Mouse (Mus musculus) intestine, embryonic 14.5 days (tissue): ENCODE data around the gene Crocc2. TPM values are rescaled to one million over a fixed set of nuclear protein-coding genes. Genes with fewer than 3 reads are reported as not detected.

Experiments
- ATAC-seq: fragments of 200-750 bp; cut with Nextera tagmentation; replicated peaks from 2 replicates; pipeline ENCODE4 v1.8.0; 2017; ENCODE audit warnings: low read depth, moderate number of reproducible peaks, moderate TSS enrichment, moderate library complexity; ENCODE audit not compliant: low FRiP score, low TSS enrichment
- DNase-seq: peaks from one replicate; pipeline ENCODE4 v3.0.0-alpha.2; 2018; ENCODE audit warnings: low spot score
- H3K27ac ChIP-seq: fragments of 300-500 bp; sonication (generic); 2 replicates; pipeline ENCODE4 v1.5.1; 2014; ENCODE audit warnings: low read depth, mild to moderate bottlenecking, control low read depth
- H3K27me3 ChIP-seq: fragments of 300-500 bp; sonication (generic); replicated peaks from 2 replicates; pipeline ENCODE4 v1.6.1; 2014; ENCODE audit warnings: low read length, control low read depth; ENCODE audit not compliant: control insufficient read depth, insufficient read depth
- H3K36me3 ChIP-seq: fragments of 300-500 bp; sonication (generic); 2 replicates; pipeline ENCODE4 v1.6.1; 2014; ENCODE audit warnings: low read length, control low read depth; ENCODE audit not compliant: control insufficient read depth, insufficient read depth
- H3K4me1 ChIP-seq: fragments of 300-500 bp; sonication (generic); replicated peaks from 2 replicates; pipeline ENCODE4 v1.6.1; 2014; ENCODE audit warnings: low read length, control low read depth, mixed read lengths; ENCODE audit not compliant: control insufficient read depth, insufficient read depth
- H3K4me2 ChIP-seq: fragments of 300-500 bp; sonication (generic); 2 replicates; pipeline ENCODE4 v1.6.1; 2014; ENCODE audit warnings: low read length
- H3K4me3 ChIP-seq: fragments of 300-500 bp; sonication (generic); 2 replicates; pipeline ENCODE4 v1.5.1; 2014; ENCODE audit warnings: low read depth, low read length, control low read depth, mixed read lengths
- H3K9ac ChIP-seq: fragments of 300-500 bp; sonication (generic); 2 replicates; pipeline ENCODE4 v1.6.1; 2014; ENCODE audit warnings: mild to moderate bottlenecking, low read length
- H3K9me3 ChIP-seq: fragments of 300-500 bp; sonication (generic); 2 replicates; pipeline ENCODE4 v1.6.1; 2016; ENCODE audit warnings: low read length, control low read depth; ENCODE audit not compliant: control insufficient read depth
- WGBS: fragments of 180-500 bp; shearing (Covaris S2); extraction: QIAGEN DNeasy Blood & Tissue Kit; methylation state at CpG from one replicate; pipeline ENCODE4 v1.1.7; 2014; 5-methylcytosine and 5-hydroxymethylcytosine counted together
- polyA plus RNA-seq: library from polyadenylated mRNA; unstranded; fragments of >200 nt; fragmentation: Nextera tagmentation; extraction: Ambion mirVana; gene quantifications from 2 replicates; pipeline ENCODE4 v1.2.1, GENCODE M21; 2014

The Crocc2 gene
- polyA plus RNA-seq, 1 experiment from 2014 or later = 0.04 TPM

- H3K4me3 ChIP-seq = no peak overlapping the region
- H3K36me3 ChIP-seq = no peaks in the 10 kb centered on the region
- 0 out of 2 replicates have a peak overlapping the region, but pooled peaks have one; percentile 6 for H3K4me2 ChIP-seq
- ATAC-seq (peak; percentile 34; the same call in 1 of the 2 replicates), DNase-seq (no peak)
- H3K9ac ChIP-seq = no peak overlapping the region
- H3K9me3 ChIP-seq = no peaks in the 10 kb centered on the region
- 81% methylated on average over 21 of the region's 21 CpGs for WGBS
- H3K27ac ChIP-seq = no peak overlapping the region
- H3K27me3 ChIP-seq = no peaks in the 10 kb centered on the region
- H3K4me1 ChIP-seq = no peaks in the 10 kb centered on the region; the same call in 1 of the 2 replicates
These were observed 8.7 kb upstream of the Crocc2 start for GRCm38 (mm10) chr1:93159566-93160500.

- no peak within 1 kb of the TSS for H3K9ac ChIP-seq
- 0 out of 2 replicates have a peak within 1 kb of the TSS, but pooled peaks have one; percentile 6 for H3K4me2 ChIP-seq
- no peak within 1 kb of the TSS for H3K27ac ChIP-seq
These were observed 7.9 kb upstream of the Crocc2 start, which contains the start of gene 2310007B03Rik for GRCm38 (mm10) chr1:93160501-93161133. TSS of gene 2310007B03Rik (minus strand) at chr1:93160948.

DNA sequence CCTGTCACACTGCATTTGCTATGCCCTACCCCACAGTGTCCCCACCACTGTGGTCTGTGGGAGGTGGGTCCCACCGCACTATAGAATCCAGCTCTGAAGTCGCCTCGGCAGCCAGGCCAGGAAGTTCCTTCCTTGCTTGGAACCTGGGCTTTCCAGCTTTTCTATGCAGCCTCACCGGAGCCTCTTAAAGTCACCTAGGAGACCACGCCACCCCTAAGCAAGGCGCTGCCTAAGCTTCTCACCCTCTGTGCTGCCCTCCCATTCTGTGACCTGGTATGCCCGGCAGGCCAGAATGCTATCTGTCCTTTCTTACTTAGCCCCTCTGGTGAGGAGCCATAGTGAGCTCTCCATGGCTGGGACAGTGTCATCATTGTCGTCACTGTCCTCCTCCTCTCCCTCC, 7.2 kb upstream of the Crocc2 start:
- DNase-seq (no peak), ATAC-seq (no peak)
- 71% methylated on average over 8 of the region's 8 CpGs for WGBS
- H3K9ac ChIP-seq = no peak overlapping the region
- no peaks in the 10 kb centered on the region for H3K9me3 ChIP-seq
- no peak overlapping the region for H3K27ac ChIP-seq
- H3K4me1 ChIP-seq = no peaks in the 10 kb centered on the region; the same call in 1 of the 2 replicates
- H3K36me3 ChIP-seq = no peaks in the 10 kb centered on the region
- H3K27me3 ChIP-seq = no peaks in the 10 kb centered on the region
- H3K4me3 ChIP-seq = no peak overlapping the region
- H3K4me2 ChIP-seq = no peak overlapping the region

More at GRCm38 (mm10) chr1:93160501-93161133, 7.9 kb upstream of the Crocc2 start, which contains the start of gene 2310007B03Rik:
- H3K9me3 ChIP-seq = no peaks in the 10 kb centered on the region
- no peaks in the 10 kb centered on the region for H3K27me3 ChIP-seq
- WGBS = 49% methylated on average over 8 of the region's 8 CpGs
- ATAC-seq (peak; percentile 61), DNase-seq (peak; percentile 67)
- no peak within 1 kb of the TSS for H3K4me3 ChIP-seq
- H3K4me1 ChIP-seq = no peaks in the 10 kb centered on the region; the same call in 1 of the 2 replicates
- no peaks in the 10 kb centered on the region for H3K36me3 ChIP-seq

DNA sequence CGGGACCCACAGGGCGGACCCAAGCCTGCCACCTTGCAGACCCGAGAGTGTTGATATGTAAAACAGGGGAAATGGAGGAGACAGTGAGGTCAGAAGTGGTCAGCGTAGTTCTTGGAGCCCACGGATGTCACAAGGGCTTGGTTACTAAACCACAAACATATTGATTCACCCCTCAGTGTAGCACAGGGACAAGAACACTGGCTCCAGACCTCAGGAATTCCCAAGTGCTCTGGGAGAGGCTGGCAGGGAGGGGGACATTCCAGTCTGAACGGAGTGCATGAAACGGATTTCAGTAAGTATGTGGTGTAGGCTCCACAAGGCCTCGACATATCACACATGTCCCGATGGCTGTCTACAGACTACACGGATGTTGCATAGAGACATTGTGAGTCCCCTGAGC, 6.6 kb upstream of the Crocc2 start:
- Histone ChIP-seq H3K4me3 (no peak overlapping the region), H3K36me3 (no peaks in the 10 kb centered on the region), H3K27ac (no peak overlapping the region), H3K27me3 (no peaks in the 10 kb centered on the region), H3K9me3 (no peaks in the 10 kb centered on the region), H3K4me1 (no peaks in the 10 kb centered on the region; the same call in 1 of the 2 replicates), H3K9ac (no peak overlapping the region), H3K4me2 (no peak overlapping the region)
- ATAC-seq = no peak
- DNase-seq = no peak
- WGBS = 74% methylated on average over 10 of the region's 10 CpGs

- 84% methylated on average over 7 of the region's 7 CpGs for WGBS
- Histone ChIP-seq H3K9me3 (no peaks in the 10 kb centered on the region), H3K9ac (no peak overlapping the region), H3K36me3 (no peaks in the 10 kb centered on the region), H3K27me3 (no peaks in the 10 kb centered on the region), H3K4me1 (no peaks in the 10 kb centered on the region; the same call in 1 of the 2 replicates), H3K4me2 (no peak overlapping the region), H3K4me3 (no peak overlapping the region), H3K27ac (no peak overlapping the region)
- DNase-seq (no peak), ATAC-seq (no peak)
These were observed 5.9 kb upstream of the Crocc2 start for GRCm38 (mm10) chr1:93162588-93162987.

DNA sequence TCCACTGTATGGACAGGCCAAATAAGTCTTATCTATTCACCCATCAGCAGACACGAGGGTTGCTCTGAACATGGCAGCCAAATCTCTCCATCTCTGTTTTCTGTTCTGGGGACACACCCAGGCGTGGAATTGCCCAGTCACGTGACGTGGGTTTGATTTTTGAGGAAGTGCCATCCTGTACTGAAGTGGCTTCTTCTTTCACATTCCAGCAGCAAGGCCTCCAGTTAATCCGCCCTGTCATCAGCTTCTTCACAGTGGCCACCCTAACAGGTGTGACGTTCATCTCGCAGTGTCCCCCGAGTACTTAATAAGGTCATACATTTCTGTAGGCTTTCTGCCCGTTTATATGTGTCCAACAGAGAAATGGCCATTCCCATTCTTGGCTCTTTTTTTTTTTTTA, 3.1 kb upstream of the Crocc2 start:
- no peak overlapping the region for H3K9ac ChIP-seq
- H3K27me3 ChIP-seq = no peaks in the 10 kb centered on the region
- H3K27ac ChIP-seq = no peak overlapping the region
- no peaks in the 10 kb centered on the region; the same call in 1 of the 2 replicates for H3K4me1 ChIP-seq
- WGBS = 76% methylated on average over 9 of the region's 9 CpGs
- no peak for ATAC-seq
- no peak for DNase-seq
- H3K4me3 ChIP-seq = no peak overlapping the region
- no peaks in the 10 kb centered on the region for H3K9me3 ChIP-seq
- H3K4me2 ChIP-seq = no peak overlapping the region
- no peaks in the 10 kb centered on the region for H3K36me3 ChIP-seq

GRCm38 (mm10) chr1:93166346-93167079, 2.0 kb upstream of the Crocc2 start:
- no peak overlapping the region for H3K9ac ChIP-seq

DNA sequence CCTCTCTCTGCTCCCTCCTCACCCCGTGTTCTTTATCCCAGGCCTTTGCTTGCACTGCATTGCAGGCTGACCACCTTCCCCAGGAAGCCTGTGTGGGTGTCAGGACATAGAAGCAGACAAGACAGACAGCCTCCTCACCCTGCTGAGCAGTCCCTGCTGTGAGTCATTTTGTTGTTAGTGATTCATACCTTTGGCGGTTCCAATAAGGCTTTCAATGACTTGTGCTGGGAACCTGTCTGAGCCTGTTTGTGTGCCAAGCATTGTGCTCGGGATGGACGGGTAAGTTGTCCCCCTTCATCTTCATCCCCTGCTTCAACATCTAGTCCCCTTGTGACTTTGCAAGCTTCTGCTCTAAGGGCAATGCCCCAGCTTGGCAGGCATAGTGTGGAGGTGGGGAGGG, 5.1 kb downstream of the Crocc2 start:
- Histone ChIP-seq H3K4me2 (no peak overlapping the region), H3K4me1 (peaks cover 18% of the 10 kb centered on the region), H3K27me3 (no peaks in the 10 kb centered on the region), H3K9me3 (no peaks in the 10 kb centered on the region), H3K4me3 (no peak overlapping the region), H3K9ac (no peak overlapping the region), H3K27ac (no peak overlapping the region), H3K36me3 (no peaks in the 10 kb centered on the region)
- no peak for ATAC-seq
- DNase-seq = no peak
- WGBS = 65% methylated on average over 4 of the region's 4 CpGs

More at GRCm38 (mm10) chr1:93166346-93167079, 2.0 kb upstream of the Crocc2 start:
- ATAC-seq = no peak
- Histone ChIP-seq H3K9me3 (no peaks in the 10 kb centered on the region), H3K4me3 (no peak overlapping the region), H3K4me2 (no peak overlapping the region), H3K4me1 (no peaks in the 10 kb centered on the region), H3K36me3 (no peaks in the 10 kb centered on the region), H3K27ac (no peak overlapping the region), H3K27me3 (no peaks in the 10 kb centered on the region)
- 84% methylated on average over 11 of the region's 11 CpGs for WGBS
- no peak for DNase-seq
